Mouse (Mus musculus): ENCODE data around the gene Armcx4. TPM values are rescaled to one million over a fixed set of nuclear protein-coding genes. Genes with fewer than 3 reads are reported as not detected.

Armcx4 gene
- total and polyA plus RNA-seq, 3 experiments: 0.44 to 1.7 (median 0.48) TPM

- Histone ChIP-seq H3K4me1 (ENCODE audit: insufficient read depth, low read depth, low read length) (no peaks in the 10 kb centered on the region), H3K9me3 (replicated peaks) (no peaks in the 10 kb centered on the region), H3K27me3 (ENCODE audit: insufficient read depth, low read length) (peaks cover 13% of the 10 kb centered on the region; the same call in 1 of the 2 replicates), H3K4me3 (ENCODE audit: low read depth, low read length) (no peak overlapping the region), H3K36me3 (replicated peaks) (no peaks in the 10 kb centered on the region)
- ATAC-seq (ENCODE audit: extremely low read depth, insufficient number of reproducible peaks, low FRiP score, poor library complexity, severe bottlenecking) (no peak), DNase-seq (ENCODE audit: low spot score) (no peak)
- no peak for TF ChIP-seq POLR2AphosphoS5 (IDR thresholded peaks at IDR 0.05; ENCODE audit: insufficient replicate concordance, low read depth, low read length)
These were observed 24.7 kb upstream of the Armcx4 start for GRCm38 (mm10) chrX:134661586-134661985.

GRCm38 (mm10) chrX:134675022-134675421, 11.3 kb upstream of the Armcx4 start:
- TF ChIP-seq TAL1 (conservative IDR thresholded peaks at IDR 0.05; ENCODE audit: low read depth, low read length): no peak
- DNase-seq (ENCODE audit: low spot score): no peak
- no peaks in the 10 kb centered on the region for H3K36me3 ChIP-seq (replicated peaks)
- H3K4me1 ChIP-seq (ENCODE audit: insufficient read depth, low read depth, low read length): no peaks in the 10 kb centered on the region
- no peak overlapping the region for H3K4me3 ChIP-seq (ENCODE audit: low read depth, low read length)
- no peak for ATAC-seq (ENCODE audit: extremely low read depth, insufficient number of reproducible peaks, low FRiP score, poor library complexity, severe bottlenecking)
- H3K27me3 ChIP-seq (ENCODE audit: insufficient read depth, low read length): no peaks in the 10 kb centered on the region
- no peaks in the 10 kb centered on the region for H3K9me3 ChIP-seq (replicated peaks)

GRCm38 (mm10) chrX:134675959-134676358, 10.4 kb upstream of the Armcx4 start:
- Histone ChIP-seq H3K4me1 (ENCODE audit: insufficient read depth, low read depth, low read length) (no peaks in the 10 kb centered on the region), H3K36me3 (replicated peaks) (no peaks in the 10 kb centered on the region), H3K4me3 (ENCODE audit: low read depth, low read length) (no peak overlapping the region), H3K9me3 (replicated peaks) (no peaks in the 10 kb centered on the region), H3K27me3 (ENCODE audit: insufficient read depth, low read length) (no peaks in the 10 kb centered on the region)
- TF ChIP-seq TAL1 (conservative IDR thresholded peaks at IDR 0.05; ENCODE audit: low read depth, low read length): no peak
- TF ChIP-seq GATA1 (IDR thresholded peaks at IDR 0.05; ENCODE audit: borderline replicate concordance, low read length): no peak
- TF ChIP-seq CTCF (IDR thresholded peaks at IDR 0.05; ENCODE audit: low read depth, low read length): no peak
- no peak for TF ChIP-seq GATA2 (IDR thresholded peaks at IDR 0.05; ENCODE audit: borderline replicate concordance, low read depth, low read length)
- ATAC-seq (ENCODE audit: extremely low read depth, insufficient number of reproducible peaks, low FRiP score, poor library complexity, severe bottlenecking) (no peak), DNase-seq (ENCODE audit: low spot score) (no peak)

- no peak for ATAC-seq (ENCODE audit: extremely low read depth, insufficient number of reproducible peaks, low FRiP score, poor library complexity, severe bottlenecking)
- TF ChIP-seq POLR2AphosphoS5 (IDR thresholded peaks at IDR 0.05; ENCODE audit: insufficient replicate concordance, low read depth, low read length): no peak
- TF ChIP-seq TAL1 (conservative IDR thresholded peaks at IDR 0.05; ENCODE audit: low read depth, low read length): no peak
- no peak for TF ChIP-seq GATA1 (IDR thresholded peaks at IDR 0.05; ENCODE audit: borderline replicate concordance, low read length)
- TF ChIP-seq GATA2 (IDR thresholded peaks at IDR 0.05; ENCODE audit: borderline replicate concordance, low read depth, low read length): no peak
- TF ChIP-seq CTCF (IDR thresholded peaks at IDR 0.05; ENCODE audit: low read depth, low read length): no peak
- H3K4me1 ChIP-seq (ENCODE audit: insufficient read depth, low read depth, low read length): no peaks in the 10 kb centered on the region
- DNase-seq (ENCODE audit: low spot score): no peak
- H3K27me3 ChIP-seq (ENCODE audit: insufficient read depth, low read length): peaks cover 7% of the 10 kb centered on the region
- H3K4me3 ChIP-seq (ENCODE audit: low read depth, low read length): no peak overlapping the region
- H3K9me3 ChIP-seq (replicated peaks): no peaks in the 10 kb centered on the region
- H3K36me3 ChIP-seq (replicated peaks): no peaks in the 10 kb centered on the region
These were observed 1.4 kb upstream of the Armcx4 start for GRCm38 (mm10) chrX:134684936-134685335.

- no peak for TF ChIP-seq POLR2AphosphoS5 (IDR thresholded peaks at IDR 0.05; ENCODE audit: insufficient replicate concordance, low read depth, low read length)
- TF ChIP-seq GATA1 (IDR thresholded peaks at IDR 0.05; ENCODE audit: borderline replicate concordance, low read length): no peak
- no peak for TF ChIP-seq TAL1 (conservative IDR thresholded peaks at IDR 0.05; ENCODE audit: low read depth, low read length)
- TF ChIP-seq GATA2 (IDR thresholded peaks at IDR 0.05; ENCODE audit: borderline replicate concordance, low read depth, low read length): no peak
- TF ChIP-seq CTCF (IDR thresholded peaks at IDR 0.05; ENCODE audit: low read depth, low read length): no peak
- Histone ChIP-seq H3K27me3 (ENCODE audit: insufficient read depth, low read length) (peaks cover 7% of the 10 kb centered on the region), H3K36me3 (replicated peaks) (no peaks in the 10 kb centered on the region), H3K4me3 (ENCODE audit: low read depth, low read length) (peak overlapping the region; percentile 49; the same call in 1 of the 2 replicates), H3K4me1 (ENCODE audit: insufficient read depth, low read depth, low read length) (no peaks in the 10 kb centered on the region), H3K9me3 (replicated peaks) (no peaks in the 10 kb centered on the region)
- ATAC-seq (ENCODE audit: extremely low read depth, insufficient number of reproducible peaks, low FRiP score, poor library complexity, severe bottlenecking) (no peak), DNase-seq (ENCODE audit: low spot score) (no peak)
These were observed 436 bp downstream of the Armcx4 start for GRCm38 (mm10) chrX:134686739-134687171.

GRCm38 (mm10) chrX:134689676-134690075, 3.4 kb downstream of the Armcx4 start:
- H3K9me3 ChIP-seq (replicated peaks): no peaks in the 10 kb centered on the region
- TF ChIP-seq CTCF (IDR thresholded peaks at IDR 0.05; ENCODE audit: low read depth, low read length) (no peak), POLR2AphosphoS5 (IDR thresholded peaks at IDR 0.05; ENCODE audit: insufficient replicate concordance, low read depth, low read length) (no peak), GATA2 (IDR thresholded peaks at IDR 0.05; ENCODE audit: borderline replicate concordance, low read depth, low read length) (no peak), TAL1 (conservative IDR thresholded peaks at IDR 0.05; ENCODE audit: low read depth, low read length) (no peak), GATA1 (IDR thresholded peaks at IDR 0.05; ENCODE audit: borderline replicate concordance, low read length) (no peak)
- no peak for ATAC-seq (ENCODE audit: extremely low read depth, insufficient number of reproducible peaks, low FRiP score, poor library complexity, severe bottlenecking)
- no peak overlapping the region for H3K4me3 ChIP-seq (ENCODE audit: low read depth, low read length)
- DNase-seq (ENCODE audit: low spot score): no peak
- no peaks in the 10 kb centered on the region for H3K4me1 ChIP-seq (ENCODE audit: insufficient read depth, low read depth, low read length)
- H3K36me3 ChIP-seq (replicated peaks): no peaks in the 10 kb centered on the region
- peaks cover 7% of the 10 kb centered on the region for H3K27me3 ChIP-seq (ENCODE audit: insufficient read depth, low read length)

GRCm38 (mm10) chrX:134690871-134691539, 4.7 kb downstream of the Armcx4 start:
- no peaks in the 10 kb centered on the region for H3K9me3 ChIP-seq (replicated peaks)
- TF ChIP-seq CTCF (IDR thresholded peaks at IDR 0.05; ENCODE audit: low read depth, low read length) (no peak), POLR2AphosphoS5 (IDR thresholded peaks at IDR 0.05; ENCODE audit: insufficient replicate concordance, low read depth, low read length) (no peak), TAL1 (conservative IDR thresholded peaks at IDR 0.05; ENCODE audit: low read depth, low read length) (no peak), GATA1 (IDR thresholded peaks at IDR 0.05; ENCODE audit: borderline replicate concordance, low read length) (no peak), GATA2 (IDR thresholded peaks at IDR 0.05; ENCODE audit: borderline replicate concordance, low read depth, low read length) (no peak)
- ATAC-seq (ENCODE audit: extremely low read depth, insufficient number of reproducible peaks, low FRiP score, poor library complexity, severe bottlenecking) (no peak), DNase-seq (ENCODE audit: low spot score) (no peak)
- no peaks in the 10 kb centered on the region for H3K4me1 ChIP-seq (ENCODE audit: insufficient read depth, low read depth, low read length)
- H3K36me3 ChIP-seq (replicated peaks): no peaks in the 10 kb centered on the region
- no peak overlapping the region for H3K4me3 ChIP-seq (ENCODE audit: low read depth, low read length)
- H3K27me3 ChIP-seq (ENCODE audit: insufficient read depth, low read length): peaks cover 7% of the 10 kb centered on the region

Measured in G1E (cell line).